Mouse (Mus musculus) MEL (cell line): ENCODE data around the gene Speg. TPM values are rescaled to one million over a fixed set of nuclear protein-coding genes. Genes with fewer than 3 reads are reported as not detected.

Experiments
- DNase-seq: peaks from one replicate; pipeline ENCODE4 v3.0.0; 2011; ENCODE audit warnings: low read depth, low spot score
- H3K27ac ChIP-seq: 2 replicates; pipeline ENCODE4 v1.5.1; 2012; ENCODE audit warnings: low read depth, mild to moderate bottlenecking, control low read depth, low read length, moderate library complexity; ENCODE audit not compliant: control insufficient read depth
- H3K27me3 ChIP-seq, 2 experiments: fragments of 150-350 bp in 1 of 2; sonication (generic) in 1 of 2; 2 replicates each; pipeline ENCODE4 v1.6.1; 2012; ENCODE audit warnings: low read length in 2 of 2, mild to moderate bottlenecking in 2 of 2, improper control_type of control experiment in 1 of 2, moderate library complexity in 1 of 2; ENCODE audit not compliant: insufficient read depth in 2 of 2, control insufficient read depth in 1 of 2
- H3K36me3 ChIP-seq, 2 experiments: 2 replicates each; pipeline ENCODE4 v1.6.1; 2012 to 2014; ENCODE audit warnings: low read length in 2 of 2, improper control_type of control experiment in 1 of 2, inconsistent platforms in 1 of 2, mild to moderate bottlenecking in 1 of 2; ENCODE audit not compliant: insufficient read depth in 2 of 2, control insufficient read depth in 1 of 2
- H3K4me1 ChIP-seq, 2 experiments: fragments of 150-350 bp in 1 of 2; sonication (generic) in 1 of 2; 2 replicates each; pipeline ENCODE4 v1.6.1; 2012; ENCODE audit warnings: low read length in 2 of 2, improper control_type of control experiment in 1 of 2, mild to moderate bottlenecking in 1 of 2; ENCODE audit not compliant: insufficient read depth in 2 of 2, control insufficient read depth in 1 of 2
- H3K4me3 ChIP-seq, 2 experiments: fragments of 150-350 bp in 1 of 2; sonication (generic) in 1 of 2; 2 replicates each; pipeline ENCODE4 v1.5.1; 2012; ENCODE audit warnings: low read depth in 2 of 2, low read length in 2 of 2, mild to moderate bottlenecking in 2 of 2, moderate library complexity in 2 of 2, control low read depth in 1 of 2, improper control_type of control experiment in 1 of 2; ENCODE audit not compliant: control insufficient read depth in 1 of 2, insufficient read depth in 1 of 2
- H3K79me2 ChIP-seq: 2 replicates; pipeline ENCODE4 v1.6.1; 2012; ENCODE audit warnings: mild to moderate bottlenecking, low read length, moderate library complexity; ENCODE audit not compliant: control insufficient read depth, poor library complexity, insufficient read depth
- H3K9ac ChIP-seq: 2 replicates; pipeline ENCODE4 v1.6.1; 2012; ENCODE audit warnings: low read depth, mild to moderate bottlenecking, control low read depth, low read length, moderate library complexity; ENCODE audit not compliant: control insufficient read depth, poor library complexity, severe bottlenecking
- H3K9me3 ChIP-seq: fragments of 150-350 bp; sonication (generic); replicated peaks from 2 replicates; pipeline ENCODE4 v1.6.1; 2012; ENCODE audit warnings: mild to moderate bottlenecking, low read length, improper control_type of control experiment, moderate library complexity; ENCODE audit not compliant: insufficient read depth
- BHLHE40 ChIP-seq: IDR thresholded peaks from 2 replicates; pipeline ENCODE4 v1.6.1; 2012; ENCODE audit warnings: low read depth, mild to moderate bottlenecking, inconsistent platforms, low read length, improper control_type of control experiment, borderline replicate concordance
- CHD2 ChIP-seq: IDR thresholded peaks from 2 replicates; pipeline ENCODE4 v1.6.1; 2011; ENCODE audit warnings: low read length, improper control_type of control experiment
- ELF1 ChIP-seq: IDR thresholded peaks from 2 replicates; pipeline ENCODE4 v1.6.1; 2014; ENCODE audit warnings: low read depth, mild to moderate bottlenecking, inconsistent platforms, low read length, improper control_type of control experiment, moderate library complexity
- EP300 ChIP-seq, 2 experiments: IDR thresholded peaks; 2 replicates each; pipeline ENCODE4 v1.6.1; 2011; ENCODE audit warnings: improper control_type of control experiment in 2 of 2, low read length in 2 of 2, low read depth in 1 of 2, mild to moderate bottlenecking in 1 of 2
- GATA1 ChIP-seq: IDR thresholded peaks from 2 replicates; pipeline ENCODE4 v1.6.1; 2011; ENCODE audit warnings: low read depth, low read length, improper control_type of control experiment
- JUND ChIP-seq: IDR thresholded peaks from 2 replicates; pipeline ENCODE4 v1.6.1; 2011; ENCODE audit warnings: low read depth, mild to moderate bottlenecking, improper control_type of control experiment, low read length
- KAT2A ChIP-seq: conservative IDR thresholded peaks from 2 replicates; pipeline ENCODE4 v1.6.1; 2012; ENCODE audit warnings: low read depth, low read length, improper control_type of control experiment, inconsistent platforms
- MAZ ChIP-seq: IDR thresholded peaks from 2 replicates; pipeline ENCODE4 v1.6.1; 2012; ENCODE audit warnings: low read depth, mild to moderate bottlenecking, inconsistent platforms, low read length, improper control_type of control experiment
- MEF2A ChIP-seq: IDR thresholded peaks from 2 replicates; pipeline ENCODE4 v1.6.1; 2014; ENCODE audit warnings: low read depth, mild to moderate bottlenecking, inconsistent platforms, low read length, improper control_type of control experiment; ENCODE audit not compliant: poor library complexity, insufficient replicate concordance, severe bottlenecking; ENCODE audit errors: extremely low read depth
- MXI1 ChIP-seq: IDR thresholded peaks from 2 replicates; pipeline ENCODE4 v1.6.1; 2011; ENCODE audit warnings: mild to moderate bottlenecking, low read depth, low read length, improper control_type of control experiment
- MYC ChIP-seq: IDR thresholded peaks from 2 replicates; pipeline ENCODE4 v1.6.1; 2011; ENCODE audit warnings: low read depth, mild to moderate bottlenecking, low read length, improper control_type of control experiment, moderate library complexity
- NELFE ChIP-seq: IDR thresholded peaks from 2 replicates; pipeline ENCODE4 v1.6.1; 2011; ENCODE audit warnings: low read depth, low read length, improper control_type of control experiment
- POLR2AphosphoS2 ChIP-seq: IDR thresholded peaks from 2 replicates; pipeline ENCODE4 v1.6.1; 2011; ENCODE audit warnings: low read length, improper control_type of control experiment
- SMC3 ChIP-seq: IDR thresholded peaks from 2 replicates; pipeline ENCODE4 v1.6.1; 2011; ENCODE audit warnings: low read depth, low read length, improper control_type of control experiment
- TBP ChIP-seq: IDR thresholded peaks from 2 replicates; pipeline ENCODE4 v1.8.0; 2011; ENCODE audit warnings: low read depth, low read length, improper control_type of control experiment
- UBTF ChIP-seq: IDR thresholded peaks from 2 replicates; pipeline ENCODE4 v1.6.1; 2012; ENCODE audit warnings: low read depth, mild to moderate bottlenecking, inconsistent platforms, low read length, improper control_type of control experiment, moderate library complexity, borderline replicate concordance; ENCODE audit not compliant: insufficient read depth
- USF1 ChIP-seq: IDR thresholded peaks from 2 replicates; pipeline ENCODE4 v1.6.1; 2014; ENCODE audit warnings: low read depth, mild to moderate bottlenecking, inconsistent platforms, low read length, improper control_type of control experiment, moderate library complexity
- ZMIZ1 ChIP-seq: IDR thresholded peaks from 2 replicates; pipeline ENCODE4 v1.6.1; 2012; ENCODE audit warnings: low read depth, mild to moderate bottlenecking, inconsistent platforms, low read length, improper control_type of control experiment, moderate library complexity
- ZNF384 ChIP-seq: IDR thresholded peaks from 2 replicates; pipeline ENCODE4 v1.6.1; 2012; ENCODE audit warnings: low read depth, mild to moderate bottlenecking, inconsistent platforms, low read length, improper control_type of control experiment
- polyA plus RNA-seq, 2 experiments: library from polyadenylated mRNA; stranded (reverse) in 1 of 2; unstranded in 1 of 2; fragments of >175 nt in 1 of 2; fragments of >200 nt in 1 of 2; gene quantifications; 2 replicates each; pipeline versions ENCODE4 v1.2.1 to v1.2.4; 2012; ENCODE audit warnings: low replicate concordance in 2 of 2, low read depth in 1 of 2; ENCODE audit not compliant: insufficient read length in 2 of 2, insufficient read depth in 1 of 2, missing spikeins in 1 of 2
- total RNA-seq: library from RNA; depleted of rRNA; stranded (reverse); fragments of 300-350 nt; gene quantifications from 2 replicates; pipeline ENCODE4 v1.2.3, GENCODE M21; 2012

Speg gene
- total and polyA plus RNA-seq, 3 experiments = 1.7 to 9.5 TPM; not detected in 1

- peaks cover 0 to 3% of the 10 kb centered on the region in 2 experiments; a peak in 2 of 4 replicates for H3K27me3 ChIP-seq
- H3K9me3 ChIP-seq = no peaks in the 10 kb centered on the region
- H3K4me1 ChIP-seq = peaks cover 5 to 10% of the 10 kb centered on the region in 2 experiments
- H3K79me2 ChIP-seq = no peaks in the 10 kb centered on the region
- H3K27ac ChIP-seq = no peak overlapping the region
- TF ChIP-seq UBTF (no peak), ZNF384 (no peak), EP300 (IDR thresholded peaks at IDR 0.05; ENCODE audit: low read depth in 1 of 2, low read length in 2 of 2) (no peak), MXI1 (no peak), ELF1 (no peak), CHD2 (no peak), BHLHE40 (no peak), MAZ (no peak), USF1 (no peak), KAT2A (no peak), ZMIZ1 (no peak), MEF2A (no peak)
- H3K9ac ChIP-seq = no peak overlapping the region
- H3K36me3 ChIP-seq = peaks cover 0 to 5% of the 10 kb centered on the region in 2 experiments; a peak in 2 of 4 replicates
- no peak overlapping the region for H3K4me3 ChIP-seq
- no peak for DNase-seq
Observed at GRCm38 (mm10) chr1:75458025-75458788, 83.1 kb downstream of the Speg start.

GRCm38 (mm10) chr1:75458789-75459684, 83.9 kb downstream of the Speg start:
- H3K27me3 ChIP-seq = peaks cover 0 to 3% of the 10 kb centered on the region in 2 experiments; a peak in 2 of 4 replicates
- no peak overlapping the region for H3K27ac ChIP-seq
- peaks cover 8 to 17% of the 10 kb centered on the region in 2 experiments for H3K4me1 ChIP-seq
- no peaks in the 10 kb centered on the region for H3K9me3 ChIP-seq
- TF ChIP-seq MYC = no peak
- TF ChIP-seq NELFE = no peak
- no peak for TF ChIP-seq POLR2AphosphoS2
- TF ChIP-seq MXI1 = no peak
- TF ChIP-seq TBP = no peak
- TF ChIP-seq JUND = no peak
- no peak for TF ChIP-seq KAT2A
- no peak for TF ChIP-seq GATA1
- no peak for TF ChIP-seq ZNF384
- no peak for TF ChIP-seq SMC3
- TF ChIP-seq UBTF = no peak
- TF ChIP-seq, all 39 proteins: peak for 0
- Histone ChIP-seq H3K4me3 (no peak overlapping the region), H3K9ac (no peak overlapping the region), H3K79me2 (no peaks in the 10 kb centered on the region), H3K36me3 (peaks cover 0 to 11% of the 10 kb centered on the region in 2 experiments; a peak in 2 of 4 replicates)
- no peak for DNase-seq
